Comparison of ENCODE assay signal across 11 mouse cellular contexts in genomic region chr13:54757093-54757830, GRCm38 (mm10). TPM values are rescaled to one million over a fixed set of nuclear protein-coding genes. Genes with fewer than 3 reads are reported as not detected.
DNase-seq lines count a peak whose midpoint lies in the region; ATAC-seq and TF ChIP-seq lines count a peak whose summit lies in the region.
"Had no signal": no experiment of that assay in that cellular context is flagged by ENCODE, and none has a peak within 500 bp of the region (broad histone marks: within the 10 kb centered on the region; RNA-seq: fewer than 3 reads in every experiment).

No protein-coding gene starts in this region.

- H3K4me3 ChIP-seq in kidney, postnatal 0 days (replicated peaks; ENCODE audit: low read depth, low read length), result peak overlapping the region; percentile 12; the same call in 1 of the 2 replicates
- H3K4me3 ChIP-seq in hindbrain, embryonic 10.5 days, result peak overlapping the region; percentile 60
- H3K4me3 ChIP-seq in midbrain, embryonic 15.5 days, result peak overlapping the region; percentile 47

- no peak for TF ChIP-seq CTCF in kidney, postnatal 0 days (IDR thresholded peaks at IDR 0.05; ENCODE audit: low read depth)

- peaks cover 6% of the 10 kb centered on the region; the same call in 1 of the 2 replicates for H3K4me1 ChIP-seq in kidney, postnatal 0 days (replicated peaks; ENCODE audit: insufficient read depth, low read length)
- peaks cover 48% of the 10 kb centered on the region for H3K4me1 ChIP-seq in hindbrain, embryonic 10.5 days (replicated peaks)
- H3K4me1 ChIP-seq in midbrain, embryonic 15.5 days, result peaks cover 63% of the 10 kb centered on the region

- H3K4me2 ChIP-seq in kidney, postnatal 0 days (ENCODE audit: low read length), result peak overlapping the region; percentile 60
- peak overlapping the region; percentile 89 for H3K4me2 ChIP-seq in midbrain, embryonic 15.5 days

- H3K9ac ChIP-seq in kidney, postnatal 0 days (ENCODE audit: low read depth, low read length), result no peak overlapping the region
- peak overlapping the region; percentile 53 for H3K9ac ChIP-seq in midbrain, embryonic 15.5 days

- 46% methylated on average over 10 of the region's 10 CpGs for WGBS in kidney, postnatal 0 days
- 53% methylated on average over 10 of the region's 10 CpGs for WGBS in hindbrain, embryonic 10.5 days
- 26% methylated on average over 10 of the region's 10 CpGs for WGBS in midbrain, embryonic 15.5 days

- H3K27me3 ChIP-seq in kidney, postnatal 0 days (ENCODE audit: insufficient read depth, low read length), result 0 out of 2 replicates have a peak, but pooled peaks cover 6% of the 10 kb centered on the region
- peaks cover 85% of the 10 kb centered on the region for H3K27me3 ChIP-seq in hindbrain, embryonic 10.5 days (ENCODE audit: insufficient read depth, poor library complexity, severe bottlenecking)
- no peaks in the 10 kb centered on the region for H3K27me3 ChIP-seq in midbrain, embryonic 15.5 days (replicated peaks)

- H3K9me3 ChIP-seq in kidney, postnatal 0 days (replicated peaks; ENCODE audit: low read length), result no peaks in the 10 kb centered on the region
- H3K9me3 ChIP-seq in hindbrain, embryonic 10.5 days, result no peaks in the 10 kb centered on the region
- no peaks in the 10 kb centered on the region for H3K9me3 ChIP-seq in midbrain, embryonic 15.5 days

- no peak for DNase-seq in kidney, postnatal 0 days (ENCODE audit: low spot score)
- DNase-seq in kidney, postnatal 25 days, result no peak
- peak; percentile 77 to 80 for DNase-seq in cerebellum, adult 18-20 months
- no peak for DNase-seq in hindbrain, embryonic 10.5 days (ENCODE audit: low spot score)
- DNase-seq in spleen, adult 18-20 months, result no peak
- no peak for DNase-seq in thymus, postnatal 4 days
- DNase-seq in lung, postnatal 14 days, result no peak
- DNase-seq: thymus, postnatal 25 days had no signal

- ATAC-seq in kidney, postnatal 0 days (replicated peaks; ENCODE audit: low FRiP score, low read depth), result no peak
- 0 out of 2 replicates have a peak, but pooled peaks have one; percentile 0 for ATAC-seq in midbrain, embryonic 15.5 days (replicated peaks)

- H3K36me3 ChIP-seq in kidney, postnatal 0 days (ENCODE audit: insufficient read depth, low read length), result no peaks in the 10 kb centered on the region
- H3K36me3 ChIP-seq in hindbrain, embryonic 10.5 days, result no peaks in the 10 kb centered on the region
- H3K36me3 ChIP-seq in midbrain, embryonic 15.5 days (replicated peaks), result no peaks in the 10 kb centered on the region

- H3K27ac ChIP-seq in kidney, postnatal 0 days, result no peak overlapping the region
- H3K27ac ChIP-seq in hindbrain, embryonic 10.5 days, result peak overlapping the region; percentile 84
- H3K27ac ChIP-seq in midbrain, embryonic 15.5 days, result peak overlapping the region; percentile 95
- H3K27ac ChIP-seq: macrophage had no signal

RNA-seq across cellular contexts. Expression of gene Gprin1, which starts 7.6 kb away (rescaled TPM):
- 0.13 and 0.14 TPM in 2 replicates for polyA plus RNA-seq in kidney, postnatal 0 days (2015; fragmentation: Nextera tagmentation; extraction: Ambion mirVana)
- 1.2 and 2.5 TPM in 2 replicates for polyA plus RNA-seq in hindbrain, embryonic 10.5 days (2016; fragmentation: Nextera tagmentation; extraction: Ambion mirVana)
- polyA plus RNA-seq in midbrain, embryonic 15.5 days (2015; fragmentation: Nextera tagmentation; extraction: Ambion mirVana), result 26.0 and 32.7 TPM in 2 replicates
- polyA plus RNA-seq: erythroblast, embryonic 14.5 days; macrophage had no signal

RNA-seq across cellular contexts. Expression of gene Sncb, which starts 9.1 kb away (rescaled TPM):
- not detected in 2 replicates for polyA plus RNA-seq in kidney, postnatal 0 days (2015; fragmentation: Nextera tagmentation; extraction: Ambion mirVana)
- 2.3 and 2.4 TPM in 2 replicates for polyA plus RNA-seq in hindbrain, embryonic 10.5 days (2016; fragmentation: Nextera tagmentation; extraction: Ambion mirVana)
- 56.0 and 56.4 TPM in 2 replicates for polyA plus RNA-seq in midbrain, embryonic 15.5 days (2015; fragmentation: Nextera tagmentation; extraction: Ambion mirVana)
- polyA plus RNA-seq: erythroblast, embryonic 14.5 days; macrophage had no signal

RNA-seq across cellular contexts. Expression of gene Eif4e1b, which starts 26.5 kb away (rescaled TPM):
- not detected in 2 replicates for polyA plus RNA-seq in kidney, postnatal 0 days (2015; fragmentation: Nextera tagmentation; extraction: Ambion mirVana)
- polyA plus RNA-seq in hindbrain, embryonic 10.5 days (2016; fragmentation: Nextera tagmentation; extraction: Ambion mirVana), result not detected in 2 replicates
- not detected in 2 replicates for polyA plus RNA-seq in midbrain, embryonic 15.5 days (2015; fragmentation: Nextera tagmentation; extraction: Ambion mirVana)
- polyA plus RNA-seq: erythroblast, embryonic 14.5 days; macrophage had no signal

RNA-seq across cellular contexts. Expression of gene Tspan17, which starts 31.9 kb away (rescaled TPM):
- polyA plus RNA-seq in kidney, postnatal 0 days (2015; fragmentation: Nextera tagmentation; extraction: Ambion mirVana), result 12.8 and 13.0 TPM in 2 replicates
- 12.3 and 26.5 TPM in 2 replicates for polyA plus RNA-seq in hindbrain, embryonic 10.5 days (2016; fragmentation: Nextera tagmentation; extraction: Ambion mirVana)
- 49.3 and 54.0 TPM in 2 replicates for polyA plus RNA-seq in midbrain, embryonic 15.5 days (2015; fragmentation: Nextera tagmentation; extraction: Ambion mirVana)
- polyA plus RNA-seq: erythroblast, embryonic 14.5 days had no signal

RNA-seq across cellular contexts. Expression of gene Cdhr2, which starts 56.0 kb away (rescaled TPM):
- 10.0 and 10.9 TPM in 2 replicates for polyA plus RNA-seq in kidney, postnatal 0 days (2015; fragmentation: Nextera tagmentation; extraction: Ambion mirVana)
- 0.07 and 0.15 TPM in 2 replicates for polyA plus RNA-seq in hindbrain, embryonic 10.5 days (2016; fragmentation: Nextera tagmentation; extraction: Ambion mirVana)
- polyA plus RNA-seq in midbrain, embryonic 15.5 days (2015; fragmentation: Nextera tagmentation; extraction: Ambion mirVana), result 0.15 and 0.30 TPM in 2 replicates
- polyA plus RNA-seq: erythroblast, embryonic 14.5 days; macrophage had no signal

Comparison
In these comparisons a context has a peak if more than half of its experiments do, and no peak if none do; other contexts are left out.
1. DNase-seq: peak in cerebellum, adult 18-20 months (2 of 2); none in kidney, postnatal 0 days (single experiment), kidney, postnatal 25 days (0 of 2), hindbrain, embryonic 10.5 days (single experiment), spleen, adult 18-20 months (0 of 2), thymus, postnatal 4 days (single experiment) and lung, postnatal 14 days (single experiment).
2. RNA of gene Sncb, which starts 9.1 kb away (polyA plus RNA-seq): 56.0 to 56.4 TPM in midbrain, embryonic 15.5 days; 2.3 to 2.4 TPM in hindbrain, embryonic 10.5 days and not detected in kidney, postnatal 0 days; every median in the first group is over 10 times any median in the second.
3. Peak in every context shown above with its lines, with median percentiles within 50 percentile points of each other: H3K4me3 ChIP-seq.